Mouse (Mus musculus): ENCODE data around the gene Sf3b1. TPM values are rescaled to one million over a fixed set of nuclear protein-coding genes. Genes with fewer than 3 reads are reported as not detected.

Sf3b1 gene
- polyA plus RNA-seq, 1 experiment = 110 TPM

GRCm38 (mm10) chr1:54993581-54993980 lies 33.7 kb downstream of the Sf3b1 start:
- H3K36me3 ChIP-seq (ENCODE audit: control insufficient read depth, insufficient read depth, low read length) = peaks cover 94% of the 10 kb centered on the region
- no peak overlapping the region for H3K4me3 ChIP-seq (ENCODE audit: control insufficient read depth, insufficient read depth, low read length)
- no peaks in the 10 kb centered on the region for H3K27me3 ChIP-seq (ENCODE audit: control insufficient read depth, insufficient read depth, low read length)

GRCm38 (mm10) chr1:54986248-54986647 lies 41.0 kb downstream of the Sf3b1 start:
- peaks cover 67% of the 10 kb centered on the region for H3K36me3 ChIP-seq (ENCODE audit: control insufficient read depth, insufficient read depth, low read length)
- no peak for DNase-seq
- H3K27me3 ChIP-seq (ENCODE audit: control insufficient read depth, insufficient read depth, low read length) = no peaks in the 10 kb centered on the region
- H3K27ac ChIP-seq (ENCODE audit: control insufficient read depth, insufficient read depth, low read length) = no peak overlapping the region
- H3K4me3 ChIP-seq (ENCODE audit: control insufficient read depth, insufficient read depth, low read length) = no peak overlapping the region
- 98% methylated on average over 5 of the region's 5 CpGs for WGBS
- TF ChIP-seq POLR2A (IDR thresholded peaks at IDR 0.05; ENCODE audit: control insufficient read depth, extremely low read depth, insufficient read depth, low read length, poor library complexity) (no peak), CTCF (IDR thresholded peaks at IDR 0.05; ENCODE audit: borderline replicate concordance, control insufficient read depth, extremely low read depth, insufficient read depth, low read length, poor library complexity) (no peak)
- H3K4me1 ChIP-seq (replicated peaks; ENCODE audit: control insufficient read depth, insufficient read depth, low read length) = no peaks in the 10 kb centered on the region

More at GRCm38 (mm10) chr1:54993581-54993980, 33.7 kb downstream of the Sf3b1 start:
- no peak for TF ChIP-seq POLR2A (IDR thresholded peaks at IDR 0.05; ENCODE audit: control insufficient read depth, extremely low read depth, insufficient read depth, low read length, poor library complexity)
- no peak for TF ChIP-seq CTCF (IDR thresholded peaks at IDR 0.05; ENCODE audit: borderline replicate concordance, control insufficient read depth, extremely low read depth, insufficient read depth, low read length, poor library complexity)
- WGBS = 86% methylated on average over 5 of the region's 5 CpGs
- Histone ChIP-seq H3K27ac (ENCODE audit: control insufficient read depth, insufficient read depth, low read length) (no peak overlapping the region), H3K4me1 (replicated peaks; ENCODE audit: control insufficient read depth, insufficient read depth, low read length) (no peaks in the 10 kb centered on the region)
- DNase-seq = no peak

GRCm38 (mm10) chr1:54985831-54986230 lies 41.5 kb downstream of the Sf3b1 start:
- WGBS = 98% methylated on average over 3 of the region's 3 CpGs
- H3K36me3 ChIP-seq (ENCODE audit: control insufficient read depth, insufficient read depth, low read length) = peaks cover 62% of the 10 kb centered on the region
- DNase-seq = no peak

GRCm38 (mm10) chr1:54984154-54984553 lies 43.1 kb downstream of the Sf3b1 start:
- 94% methylated on average over 7 of the region's 7 CpGs for WGBS
- no peak for DNase-seq
- Histone ChIP-seq H3K4me1 (replicated peaks; ENCODE audit: control insufficient read depth, insufficient read depth, low read length) (no peaks in the 10 kb centered on the region), H3K27me3 (ENCODE audit: control insufficient read depth, insufficient read depth, low read length) (no peaks in the 10 kb centered on the region), H3K27ac (ENCODE audit: control insufficient read depth, insufficient read depth, low read length) (no peak overlapping the region), H3K4me3 (ENCODE audit: control insufficient read depth, insufficient read depth, low read length) (no peak overlapping the region), H3K36me3 (ENCODE audit: control insufficient read depth, insufficient read depth, low read length) (peaks cover 46% of the 10 kb centered on the region)
- TF ChIP-seq POLR2A (IDR thresholded peaks at IDR 0.05; ENCODE audit: control insufficient read depth, extremely low read depth, insufficient read depth, low read length, poor library complexity) = no peak
- TF ChIP-seq CTCF (IDR thresholded peaks at IDR 0.05; ENCODE audit: borderline replicate concordance, control insufficient read depth, extremely low read depth, insufficient read depth, low read length, poor library complexity) = no peak

More at GRCm38 (mm10) chr1:54985831-54986230, 41.5 kb downstream of the Sf3b1 start:
- no peaks in the 10 kb centered on the region for H3K4me1 ChIP-seq (replicated peaks; ENCODE audit: control insufficient read depth, insufficient read depth, low read length)
- H3K4me3 ChIP-seq (ENCODE audit: control insufficient read depth, insufficient read depth, low read length) = no peak overlapping the region
- no peak for TF ChIP-seq POLR2A (IDR thresholded peaks at IDR 0.05; ENCODE audit: control insufficient read depth, extremely low read depth, insufficient read depth, low read length, poor library complexity)
- no peak for TF ChIP-seq CTCF (IDR thresholded peaks at IDR 0.05; ENCODE audit: borderline replicate concordance, control insufficient read depth, extremely low read depth, insufficient read depth, low read length, poor library complexity)
- H3K27ac ChIP-seq (ENCODE audit: control insufficient read depth, insufficient read depth, low read length) = no peak overlapping the region
- H3K27me3 ChIP-seq (ENCODE audit: control insufficient read depth, insufficient read depth, low read length) = no peaks in the 10 kb centered on the region

DNA sequence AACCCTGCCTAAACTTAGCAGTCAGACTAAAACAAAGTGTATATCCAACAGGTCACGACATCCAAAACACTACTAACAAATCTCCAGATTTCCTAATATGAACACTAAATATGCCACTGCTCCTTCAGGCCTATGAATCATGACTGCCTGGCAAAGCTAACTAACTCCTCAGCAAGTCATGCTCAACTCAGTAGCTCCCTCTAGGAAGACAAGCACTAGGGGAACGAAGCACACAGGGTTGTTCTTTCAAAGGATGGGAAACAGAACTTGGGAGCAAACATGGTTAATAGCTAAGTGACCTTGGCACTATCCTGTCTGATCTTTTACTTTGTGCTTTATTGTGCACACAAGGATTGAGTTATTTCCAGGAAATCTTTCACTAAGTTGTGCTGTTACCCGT lies 43.9 kb downstream of the Sf3b1 start:
- no peak for DNase-seq
- TF ChIP-seq POLR2A (IDR thresholded peaks at IDR 0.05; ENCODE audit: control insufficient read depth, extremely low read depth, insufficient read depth, low read length, poor library complexity) = no peak
- no peak for TF ChIP-seq CTCF (IDR thresholded peaks at IDR 0.05; ENCODE audit: borderline replicate concordance, control insufficient read depth, extremely low read depth, insufficient read depth, low read length, poor library complexity)
- no peaks in the 10 kb centered on the region for H3K27me3 ChIP-seq (ENCODE audit: control insufficient read depth, insufficient read depth, low read length)
- peaks cover 42% of the 10 kb centered on the region for H3K36me3 ChIP-seq (ENCODE audit: control insufficient read depth, insufficient read depth, low read length)
- H3K4me1 ChIP-seq (replicated peaks; ENCODE audit: control insufficient read depth, insufficient read depth, low read length) = no peaks in the 10 kb centered on the region
- H3K27ac ChIP-seq (ENCODE audit: control insufficient read depth, insufficient read depth, low read length) = no peak overlapping the region
- no peak overlapping the region for H3K4me3 ChIP-seq (ENCODE audit: control insufficient read depth, insufficient read depth, low read length)
- 81% methylated on average over 3 of the region's 3 CpGs for WGBS

DNA sequence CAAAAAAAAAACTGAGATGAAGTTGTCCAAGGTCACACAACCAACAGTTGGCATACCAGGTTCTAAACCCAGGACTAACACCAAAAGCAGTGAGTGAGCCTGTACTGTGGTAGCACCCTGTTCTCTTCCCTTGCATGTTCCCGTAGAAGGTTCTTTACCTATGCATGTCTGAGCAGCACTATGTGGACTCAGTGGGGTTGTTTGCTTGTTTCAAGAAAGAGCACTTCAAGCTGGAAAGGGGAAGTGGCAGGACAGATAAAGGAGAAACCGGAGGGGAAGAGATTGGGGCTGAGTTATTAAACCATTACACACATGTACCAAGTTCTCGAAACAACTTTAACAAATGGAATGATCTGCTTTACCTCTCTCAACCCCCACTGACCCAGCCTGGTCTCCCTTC lies 44.6 kb downstream of the Sf3b1 start:
- Histone ChIP-seq H3K4me3 (ENCODE audit: control insufficient read depth, insufficient read depth, low read length) (no peak overlapping the region), H3K36me3 (ENCODE audit: control insufficient read depth, insufficient read depth, low read length) (peaks cover 37% of the 10 kb centered on the region), H3K27me3 (ENCODE audit: control insufficient read depth, insufficient read depth, low read length) (no peaks in the 10 kb centered on the region), H3K4me1 (replicated peaks; ENCODE audit: control insufficient read depth, insufficient read depth, low read length) (no peaks in the 10 kb centered on the region), H3K27ac (ENCODE audit: control insufficient read depth, insufficient read depth, low read length) (no peak overlapping the region)
- 57% methylated on average over 3 of the region's 3 CpGs for WGBS
- TF ChIP-seq CTCF (IDR thresholded peaks at IDR 0.05; ENCODE audit: borderline replicate concordance, control insufficient read depth, extremely low read depth, insufficient read depth, low read length, poor library complexity) (no peak), POLR2A (IDR thresholded peaks at IDR 0.05; ENCODE audit: control insufficient read depth, extremely low read depth, insufficient read depth, low read length, poor library complexity) (no peak)
- DNase-seq = no peak
